Mouse (Mus musculus) hindbrain, embryonic 13.5 days (tissue): ENCODE measurements around the gene Actr3. TPM values are rescaled to one million over a fixed set of nuclear protein-coding genes. Genes with fewer than 3 reads are reported as not detected.

Experiments used
- polyA plus RNA-seq: library from polyadenylated mRNA; unstranded; fragments of >200 nt; fragmentation: Nextera tagmentation; extraction: Ambion mirVana; gene quantifications from 2 replicates; pipeline ENCODE4 v1.2.1, GENCODE M21; 2015

Actr3 gene
- polyA plus RNA-seq, 1 experiment from 2014 or later = 245 TPM

Other genes starting within 250 kb of the Actr3 start
- 27.7 and 34.8 TPM in 2 replicates for gene Slc35f5, start 124.9 kb upstream of the Actr3 start, polyA plus RNA-seq
- gene Gpr39, start 241.3 kb upstream of the Actr3 start, polyA plus RNA-seq = 0.08 TPM in 1 of 2 replicates, not detected in the other